Mouse (Mus musculus): ENCODE measurements around the gene Adgra1. TPM values are rescaled to one million over a fixed set of nuclear protein-coding genes. Genes with fewer than 3 reads are reported as not detected.

Gene Adgra1
- polyA plus RNA-seq, 1 experiment from 2014 or later = 0.46 TPM

DNA sequence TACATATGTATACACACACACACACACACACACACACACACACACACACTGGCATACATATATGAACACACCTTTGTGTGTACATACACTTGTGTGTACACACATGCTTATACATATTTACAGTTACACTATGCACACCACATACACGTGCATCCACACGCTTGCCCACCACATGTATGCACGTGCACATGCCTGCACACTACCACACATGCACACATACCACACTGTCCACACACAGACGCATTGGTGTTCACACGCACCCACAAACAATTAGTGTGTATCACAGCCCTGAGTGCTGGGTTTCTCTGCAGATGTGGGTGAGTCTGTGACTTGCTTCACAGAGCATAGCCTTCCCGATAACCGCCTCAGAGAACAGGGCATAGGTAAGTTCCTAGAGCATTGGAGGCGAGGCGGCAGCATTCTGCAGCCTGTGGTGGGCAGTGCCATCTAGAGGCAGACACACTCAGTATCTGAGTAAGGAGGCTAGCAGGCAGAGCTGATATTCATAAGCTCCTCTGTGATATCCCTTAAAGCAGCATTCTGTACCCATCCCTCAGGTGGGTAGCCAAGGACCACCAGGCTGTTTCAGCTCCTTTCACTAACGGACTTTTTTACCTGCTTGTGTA is 43.3 kb downstream of the Adgra1 start:
- ATAC-seq (ENCODE audit: low FRiP score, low TSS enrichment) = no peak

DNA sequence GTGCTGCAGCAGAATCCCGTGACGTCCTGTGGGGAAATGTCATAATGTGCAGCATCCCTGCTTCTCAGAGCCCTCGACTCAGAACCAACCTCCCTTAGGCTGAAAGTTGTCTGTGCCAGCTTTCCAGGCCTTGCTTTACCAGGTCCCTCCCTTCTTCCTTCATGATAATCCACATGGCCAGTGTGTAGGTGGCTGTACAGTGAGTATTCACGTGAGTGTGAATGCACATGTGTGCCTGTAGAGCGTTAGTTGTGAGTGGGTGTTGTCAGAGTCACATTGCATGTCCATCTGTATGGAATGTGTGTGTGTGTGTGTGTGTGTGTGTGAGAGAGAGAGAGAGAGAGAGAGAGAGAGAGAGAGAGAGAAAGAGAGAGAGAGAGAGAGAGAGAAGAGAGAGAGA is 44.1 kb downstream of the Adgra1 start:
- no peaks in the 10 kb centered on the region for H3K36me3 ChIP-seq (ENCODE audit: insufficient read depth, low read length)
- H3K9ac ChIP-seq (replicated peaks; ENCODE audit: low read length) = no peak overlapping the region
- H3K4me1 ChIP-seq (ENCODE audit: insufficient read depth, low read length) = no peaks in the 10 kb centered on the region
- 68% methylated on average over 5 of the region's 5 CpGs for WGBS
- H3K4me3 ChIP-seq (ENCODE audit: low read length) = no peak overlapping the region
- H3K27me3 ChIP-seq (ENCODE audit: insufficient read depth, low read length) = no peaks in the 10 kb centered on the region
- no peak for ATAC-seq (ENCODE audit: low FRiP score, low TSS enrichment)
- H3K4me2 ChIP-seq (replicated peaks; ENCODE audit: low read depth, low read length) = no peak overlapping the region
- H3K9me3 ChIP-seq (ENCODE audit: low read length) = no peaks in the 10 kb centered on the region
- H3K27ac ChIP-seq (ENCODE audit: low read length) = no peak overlapping the region

More for the DNA sequence above, 43.3 kb downstream of the Adgra1 start:
- Histone ChIP-seq H3K27ac (ENCODE audit: low read length) (no peak overlapping the region), H3K4me1 (ENCODE audit: insufficient read depth, low read length) (no peaks in the 10 kb centered on the region), H3K27me3 (ENCODE audit: insufficient read depth, low read length) (no peaks in the 10 kb centered on the region), H3K4me3 (ENCODE audit: low read length) (no peak overlapping the region), H3K36me3 (ENCODE audit: insufficient read depth, low read length) (no peaks in the 10 kb centered on the region), H3K9ac (replicated peaks; ENCODE audit: low read length) (no peak overlapping the region), H3K4me2 (replicated peaks; ENCODE audit: low read depth, low read length) (no peak overlapping the region), H3K9me3 (ENCODE audit: low read length) (no peaks in the 10 kb centered on the region)
- 68% methylated on average over 10 of the region's 10 CpGs for WGBS

DNA sequence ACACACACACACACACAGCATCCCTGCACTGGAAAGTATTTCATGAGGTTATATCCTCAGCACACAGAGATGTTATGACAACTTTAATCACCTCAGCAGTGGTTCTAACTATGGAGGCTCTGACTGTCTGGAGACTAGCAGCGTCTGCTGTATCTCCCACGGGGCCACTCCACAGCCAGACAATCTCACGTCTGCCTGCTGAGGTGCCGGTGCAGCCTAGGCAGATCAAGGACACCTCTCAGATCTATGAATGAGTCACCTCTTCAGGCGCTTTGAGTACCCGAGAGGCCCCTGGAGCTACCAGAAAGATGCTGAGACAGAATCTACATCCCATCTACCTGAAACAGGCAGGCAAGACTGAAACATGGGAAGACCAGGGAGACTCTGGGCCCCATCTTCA is 44.6 kb downstream of the Adgra1 start:
- H3K9ac ChIP-seq (replicated peaks; ENCODE audit: low read length) = no peak overlapping the region
- H3K27me3 ChIP-seq (ENCODE audit: insufficient read depth, low read length) = no peaks in the 10 kb centered on the region
- H3K36me3 ChIP-seq (ENCODE audit: insufficient read depth, low read length) = no peaks in the 10 kb centered on the region
- no peak overlapping the region for H3K4me3 ChIP-seq (ENCODE audit: low read length)
- H3K4me1 ChIP-seq (ENCODE audit: insufficient read depth, low read length) = no peaks in the 10 kb centered on the region
- no peak overlapping the region for H3K27ac ChIP-seq (ENCODE audit: low read length)
- H3K9me3 ChIP-seq (ENCODE audit: low read length) = no peaks in the 10 kb centered on the region
- no peak for ATAC-seq (ENCODE audit: low FRiP score, low TSS enrichment)
- WGBS = 53% methylated on average over 6 of the region's 6 CpGs
- H3K4me2 ChIP-seq (replicated peaks; ENCODE audit: low read depth, low read length) = no peak overlapping the region

DNA sequence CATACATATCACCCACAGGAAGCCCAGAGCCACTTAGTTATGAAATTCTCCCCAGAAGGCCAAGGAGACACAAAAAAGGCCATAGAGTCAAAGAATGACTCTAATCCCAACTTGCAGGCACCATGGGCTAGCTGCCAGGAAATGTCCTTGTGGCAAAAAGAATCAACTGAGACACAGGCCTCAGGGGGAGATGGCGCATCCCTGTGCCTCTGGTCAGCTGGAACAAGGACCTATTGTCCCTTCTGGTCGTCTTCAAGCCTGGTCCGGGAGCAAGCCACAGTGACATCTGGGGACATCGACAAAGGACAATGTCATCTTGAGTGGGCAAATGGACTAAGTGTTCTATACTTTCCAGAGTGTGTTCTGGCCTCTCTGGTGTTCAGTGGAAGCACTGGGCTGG is 49.6 kb downstream of the Adgra1 start:
- no peak overlapping the region for H3K4me2 ChIP-seq (replicated peaks; ENCODE audit: low read depth, low read length)
- H3K36me3 ChIP-seq (ENCODE audit: insufficient read depth, low read length) = no peaks in the 10 kb centered on the region
- no peaks in the 10 kb centered on the region for H3K9me3 ChIP-seq (ENCODE audit: low read length)
- 82% methylated on average over 4 of the region's 4 CpGs for WGBS
- no peak overlapping the region for H3K9ac ChIP-seq (replicated peaks; ENCODE audit: low read length)
- no peaks in the 10 kb centered on the region for H3K4me1 ChIP-seq (ENCODE audit: insufficient read depth, low read length)
- no peaks in the 10 kb centered on the region for H3K27me3 ChIP-seq (ENCODE audit: insufficient read depth, low read length)
- ATAC-seq (ENCODE audit: low FRiP score, low TSS enrichment) = no peak
- no peak overlapping the region for H3K27ac ChIP-seq (ENCODE audit: low read length)
- H3K4me3 ChIP-seq (ENCODE audit: low read length) = no peak overlapping the region

DNA sequence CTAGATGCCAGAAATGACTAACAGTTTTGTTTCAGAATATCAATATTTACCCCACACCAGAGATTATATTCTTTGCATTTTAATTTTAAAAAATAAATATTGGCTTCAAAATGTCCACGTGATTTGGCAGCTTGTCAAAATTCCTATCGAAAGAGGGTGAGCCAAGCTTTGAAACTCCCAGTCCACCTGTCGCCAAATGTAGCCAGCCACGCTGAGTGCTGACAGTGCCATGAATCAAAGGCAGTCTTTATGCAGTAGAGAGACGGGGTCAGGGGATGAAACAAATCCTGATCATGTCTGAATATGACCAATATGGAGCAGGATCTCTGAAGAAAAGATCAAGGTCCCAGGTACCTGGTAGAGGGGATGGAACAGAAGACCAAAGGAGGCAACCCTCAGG is 57.8 kb downstream of the Adgra1 start:
- Histone ChIP-seq H3K4me3 (ENCODE audit: low read length) (no peak overlapping the region), H3K9me3 (ENCODE audit: low read length) (no peaks in the 10 kb centered on the region), H3K4me1 (ENCODE audit: insufficient read depth, low read length) (peaks cover 7% of the 10 kb centered on the region; the same call in 1 of the 2 replicates), H3K27me3 (ENCODE audit: insufficient read depth, low read length) (peaks cover 37% of the 10 kb centered on the region), H3K27ac (ENCODE audit: low read length) (no peak overlapping the region), H3K9ac (replicated peaks; ENCODE audit: low read length) (no peak overlapping the region), H3K4me2 (replicated peaks; ENCODE audit: low read depth, low read length) (no peak overlapping the region), H3K36me3 (ENCODE audit: insufficient read depth, low read length) (no peaks in the 10 kb centered on the region)
- 65% methylated on average over 5 of the region's 5 CpGs for WGBS
- no peak for ATAC-seq (ENCODE audit: low FRiP score, low TSS enrichment)

DNA sequence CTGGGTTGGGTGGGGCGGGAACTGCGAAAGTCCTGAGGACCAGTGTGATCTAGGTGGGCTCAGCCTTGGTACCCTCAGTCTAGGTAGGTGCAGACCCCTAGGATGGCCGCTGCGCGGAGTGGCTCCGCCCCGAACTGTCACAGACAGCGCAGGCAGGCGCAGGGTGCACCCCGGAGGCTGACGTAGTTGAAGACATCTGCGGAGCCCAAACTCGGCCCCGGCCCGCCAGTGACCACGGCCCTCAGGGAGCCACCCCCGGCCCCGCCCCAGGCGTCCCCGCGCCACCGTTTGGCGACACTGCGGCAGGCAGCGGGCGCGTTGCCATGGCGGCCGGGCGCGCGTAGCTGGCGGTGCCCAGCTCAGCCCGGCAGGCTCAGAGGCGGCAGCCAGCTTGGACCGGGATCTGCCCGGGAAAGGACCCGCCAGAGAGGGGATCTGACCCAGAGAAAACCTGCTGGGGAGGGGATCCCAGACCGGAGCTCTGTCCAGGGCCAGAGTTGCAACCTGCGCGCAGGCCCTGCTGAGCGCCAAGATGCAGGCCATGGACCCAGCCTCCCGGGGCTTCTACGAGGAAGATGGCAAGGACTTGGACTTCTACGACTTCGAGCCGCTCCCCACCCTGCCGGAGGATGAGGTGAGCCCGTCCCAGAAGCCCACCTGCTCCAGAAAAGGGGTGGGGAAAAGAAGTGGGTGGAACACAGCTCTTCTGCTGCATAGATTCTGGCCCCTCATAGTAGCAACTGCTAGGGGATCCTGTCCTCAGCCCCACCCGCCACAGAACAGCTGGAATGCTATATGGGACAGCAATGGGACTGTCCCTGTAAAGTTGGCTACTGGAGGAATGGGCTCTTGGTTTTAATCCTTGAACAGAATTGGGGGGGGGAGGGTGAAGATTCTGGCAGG is 60.9 kb downstream of the Adgra1 start, which contains the start of gene Kndc1:
Kndc1 (plus strand) TSS at position 42 of the 903 bp plus-strand sequence.
- Histone ChIP-seq H3K9ac (replicated peaks; ENCODE audit: low read length) (peak within 1 kb of the TSS; percentile 42; the same call in 1 of the 2 replicates), H3K9me3 (ENCODE audit: low read length) (no peaks in the 10 kb centered on the region), H3K27me3 (ENCODE audit: insufficient read depth, low read length) (peaks cover 37% of the 10 kb centered on the region), H3K36me3 (ENCODE audit: insufficient read depth, low read length) (no peaks in the 10 kb centered on the region), H3K27ac (ENCODE audit: low read length) (no peak within 1 kb of the TSS), H3K4me3 (ENCODE audit: low read length) (peak within 1 kb of the TSS; percentile 53), H3K4me1 (ENCODE audit: insufficient read depth, low read length) (peaks cover 7% of the 10 kb centered on the region; the same call in 1 of the 2 replicates), H3K4me2 (replicated peaks; ENCODE audit: low read depth, low read length) (peak within 1 kb of the TSS; percentile 74)
- under 1% methylated on average over 48 of the region's 50 CpGs for WGBS
- ATAC-seq (ENCODE audit: low FRiP score, low TSS enrichment) = peak; percentile 78

DNA sequence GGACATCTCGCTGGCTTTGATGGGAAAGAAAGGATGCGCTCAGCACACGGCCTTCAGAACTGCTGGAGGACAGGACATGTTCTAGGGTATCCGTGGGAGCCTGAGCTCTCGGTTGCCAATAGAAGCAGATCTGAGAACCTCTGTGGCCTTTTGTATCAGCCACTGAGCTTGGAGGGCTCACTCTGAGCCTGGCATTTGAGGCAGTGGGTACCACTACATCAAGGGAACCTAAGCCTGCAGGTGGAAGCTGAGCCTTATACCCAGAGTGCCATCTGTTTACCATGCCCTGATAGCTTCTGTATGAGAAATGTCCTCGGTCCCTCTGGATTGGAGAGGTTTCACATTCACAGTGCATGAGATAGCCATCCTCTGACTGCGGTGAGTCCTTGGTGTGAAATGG is 62.3 kb downstream of the Adgra1 start:
- peaks cover 37% of the 10 kb centered on the region for H3K27me3 ChIP-seq (ENCODE audit: insufficient read depth, low read length)
- no peak for ATAC-seq (ENCODE audit: low FRiP score, low TSS enrichment)

DNA sequence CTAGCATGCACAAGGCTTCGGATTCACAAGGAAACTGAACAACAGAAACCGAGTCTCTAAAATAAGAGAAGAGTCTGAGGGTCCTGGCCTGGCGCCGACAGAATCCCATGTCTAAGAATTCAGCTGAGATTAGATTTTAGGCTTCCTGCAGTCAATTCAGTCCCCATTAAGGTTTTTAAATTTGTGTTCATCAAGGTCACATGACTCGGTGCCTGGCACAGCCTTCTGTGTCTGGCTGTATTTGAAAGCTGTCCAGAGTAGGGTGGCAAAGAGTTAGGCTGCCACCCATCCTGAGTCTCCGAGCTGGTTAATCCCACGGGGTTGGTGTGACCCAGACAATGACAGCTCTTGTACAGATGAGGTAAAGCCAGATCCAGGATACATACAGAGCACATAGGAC is 62.8 kb downstream of the Adgra1 start:
- peaks cover 37% of the 10 kb centered on the region for H3K27me3 ChIP-seq (ENCODE audit: insufficient read depth, low read length)
- WGBS = 88% methylated on average over 7 of the region's 7 CpGs

More for the DNA sequence above, 62.3 kb downstream of the Adgra1 start:
- H3K9ac ChIP-seq (replicated peaks; ENCODE audit: low read length) = no peak overlapping the region
- 74% methylated on average over 7 of the region's 7 CpGs for WGBS
- H3K4me2 ChIP-seq (replicated peaks; ENCODE audit: low read depth, low read length) = no peak overlapping the region
- H3K4me3 ChIP-seq (ENCODE audit: low read length) = no peak overlapping the region
- H3K9me3 ChIP-seq (ENCODE audit: low read length) = no peaks in the 10 kb centered on the region
- peaks cover 7% of the 10 kb centered on the region; the same call in 1 of the 2 replicates for H3K4me1 ChIP-seq (ENCODE audit: insufficient read depth, low read length)
- H3K27ac ChIP-seq (ENCODE audit: low read length) = no peak overlapping the region
- H3K36me3 ChIP-seq (ENCODE audit: insufficient read depth, low read length) = no peaks in the 10 kb centered on the region

DNA sequence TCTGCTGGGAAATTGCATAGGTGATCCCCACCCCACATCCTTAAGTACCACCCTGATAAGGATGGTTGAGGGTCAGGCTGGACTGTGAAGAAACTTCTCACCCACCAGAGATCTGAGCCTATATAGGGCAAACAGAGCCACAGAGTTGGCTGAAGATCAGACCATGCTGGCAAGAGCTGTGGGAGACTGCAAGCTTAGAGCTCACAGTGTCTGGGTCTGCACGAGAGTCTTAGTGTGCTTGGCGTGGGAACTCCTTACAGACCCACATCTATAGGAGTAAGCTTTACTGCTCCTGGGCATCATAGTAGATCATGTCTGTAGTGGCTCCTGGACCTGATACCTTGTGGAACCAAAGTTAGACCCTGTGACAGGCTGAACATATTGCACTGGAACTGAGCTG is 64.6 kb downstream of the Adgra1 start:
- H3K9me3 ChIP-seq (ENCODE audit: low read length) = no peaks in the 10 kb centered on the region
- H3K36me3 ChIP-seq (ENCODE audit: insufficient read depth, low read length) = no peaks in the 10 kb centered on the region
- peaks cover 28% of the 10 kb centered on the region for H3K27me3 ChIP-seq (ENCODE audit: insufficient read depth, low read length)
- no peak overlapping the region for H3K9ac ChIP-seq (replicated peaks; ENCODE audit: low read length)
- no peak for ATAC-seq (ENCODE audit: low FRiP score, low TSS enrichment)
- H3K4me1 ChIP-seq (ENCODE audit: insufficient read depth, low read length) = peaks cover 7% of the 10 kb centered on the region; the same call in 1 of the 2 replicates
- WGBS = 81% methylated on average over 2 of the region's 2 CpGs
- H3K4me3 ChIP-seq (ENCODE audit: low read length) = no peak overlapping the region
- no peak overlapping the region for H3K4me2 ChIP-seq (replicated peaks; ENCODE audit: low read depth, low read length)
- H3K27ac ChIP-seq (ENCODE audit: low read length) = no peak overlapping the region

More for the DNA sequence above, 62.8 kb downstream of the Adgra1 start:
- Histone ChIP-seq H3K4me1 (ENCODE audit: insufficient read depth, low read length) (peaks cover 7% of the 10 kb centered on the region; the same call in 1 of the 2 replicates), H3K4me3 (ENCODE audit: low read length) (no peak overlapping the region), H3K9me3 (ENCODE audit: low read length) (no peaks in the 10 kb centered on the region), H3K4me2 (replicated peaks; ENCODE audit: low read depth, low read length) (no peak overlapping the region), H3K27ac (ENCODE audit: low read length) (no peak overlapping the region), H3K36me3 (ENCODE audit: insufficient read depth, low read length) (no peaks in the 10 kb centered on the region), H3K9ac (replicated peaks; ENCODE audit: low read length) (no peak overlapping the region)
- ATAC-seq (ENCODE audit: low FRiP score, low TSS enrichment) = no peak

DNA sequence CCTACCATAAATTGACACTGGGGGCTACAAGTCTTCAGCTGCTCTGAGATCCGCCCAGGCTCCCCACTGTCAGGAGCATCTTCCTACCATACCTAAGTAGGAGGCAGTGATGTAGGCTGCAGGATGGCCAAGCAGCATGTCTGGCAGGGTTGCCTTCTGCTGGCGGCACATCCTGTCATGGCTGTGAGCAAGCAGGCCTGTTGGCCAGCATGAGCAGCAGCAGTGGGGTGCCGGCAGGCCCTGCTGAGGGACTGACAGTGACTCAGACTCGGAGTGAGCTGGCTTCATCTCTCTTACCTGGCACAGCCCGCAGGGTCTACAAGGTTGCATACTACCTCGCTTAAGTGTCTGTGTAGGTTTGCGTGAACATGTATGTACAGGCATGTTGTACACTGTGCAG is 65.5 kb downstream of the Adgra1 start:
- Histone ChIP-seq H3K27me3 (ENCODE audit: insufficient read depth, low read length) (peaks cover 19% of the 10 kb centered on the region), H3K4me3 (ENCODE audit: low read length) (no peak overlapping the region), H3K9me3 (ENCODE audit: low read length) (no peaks in the 10 kb centered on the region), H3K4me1 (ENCODE audit: insufficient read depth, low read length) (peaks cover 6% of the 10 kb centered on the region; the same call in 1 of the 2 replicates), H3K27ac (ENCODE audit: low read length) (no peak overlapping the region), H3K4me2 (replicated peaks; ENCODE audit: low read depth, low read length) (no peak overlapping the region), H3K36me3 (ENCODE audit: insufficient read depth, low read length) (no peaks in the 10 kb centered on the region), H3K9ac (replicated peaks; ENCODE audit: low read length) (no peak overlapping the region)
- no peak for ATAC-seq (ENCODE audit: low FRiP score, low TSS enrichment)
- 89% methylated on average over 7 of the region's 7 CpGs for WGBS

Measured in kidney, embryonic 16.5 days (tissue).